Mouse (Mus musculus): ENCODE measurements around the gene Parva.

The Parva gene

DNA sequence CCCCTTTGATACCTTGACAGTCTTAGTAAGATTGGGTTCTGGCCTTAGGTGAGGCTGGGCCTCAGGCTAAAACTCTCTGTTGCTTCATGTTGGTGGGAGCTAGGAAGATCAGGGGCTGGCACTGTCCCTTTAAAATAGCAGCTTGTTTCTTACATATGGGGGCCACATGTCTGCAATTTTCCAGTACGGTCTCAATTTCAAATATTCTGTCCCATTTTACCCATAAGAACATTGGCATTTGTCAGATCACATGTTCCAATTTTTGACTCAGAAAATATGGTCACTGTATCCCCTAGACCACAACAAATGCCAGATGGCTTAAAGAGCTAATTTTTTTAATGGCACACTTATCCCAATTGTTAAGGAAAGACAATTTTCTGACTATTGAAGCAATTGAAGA lies 85.6 kb downstream of the Parva start:
- no peak for DNase-seq (ENCODE audit: low spot score in 2 of 2)

- no peak for DNase-seq (ENCODE audit: low spot score in 2 of 2)
Observed at GRCm38 (mm10) chr7:112514636-112515193, 87.4 kb downstream of the Parva start.

DNA sequence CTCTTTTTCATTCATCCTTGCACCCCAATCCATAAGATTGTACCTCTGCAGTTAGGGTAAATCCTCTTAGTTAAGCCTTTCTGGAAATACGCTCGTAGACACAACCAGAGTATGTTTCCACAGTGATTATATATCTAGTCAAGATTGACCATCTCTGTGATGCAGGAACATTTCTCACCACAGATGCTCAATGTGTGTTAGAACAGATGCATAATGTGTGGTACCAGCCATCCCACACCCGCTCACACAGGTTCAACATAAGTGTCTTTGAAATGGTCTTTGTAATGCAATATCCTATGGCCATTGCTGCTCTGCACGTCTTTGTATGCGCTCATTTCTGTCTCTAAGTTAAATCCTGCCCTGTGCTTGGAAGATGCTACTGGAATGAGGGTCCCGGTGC lies 98.2 kb downstream of the Parva start:
- no peak for DNase-seq (ENCODE audit: low spot score in 2 of 2)

- DNase-seq (ENCODE audit: low spot score in 2 of 2), result no peak
Observed at GRCm38 (mm10) chr7:112526226-112526625, 98.9 kb downstream of the Parva start.

- no peak for DNase-seq (ENCODE audit: low spot score in 2 of 2)
Observed at GRCm38 (mm10) chr7:112527230-112527629, 99.9 kb downstream of the Parva start.

DNA sequence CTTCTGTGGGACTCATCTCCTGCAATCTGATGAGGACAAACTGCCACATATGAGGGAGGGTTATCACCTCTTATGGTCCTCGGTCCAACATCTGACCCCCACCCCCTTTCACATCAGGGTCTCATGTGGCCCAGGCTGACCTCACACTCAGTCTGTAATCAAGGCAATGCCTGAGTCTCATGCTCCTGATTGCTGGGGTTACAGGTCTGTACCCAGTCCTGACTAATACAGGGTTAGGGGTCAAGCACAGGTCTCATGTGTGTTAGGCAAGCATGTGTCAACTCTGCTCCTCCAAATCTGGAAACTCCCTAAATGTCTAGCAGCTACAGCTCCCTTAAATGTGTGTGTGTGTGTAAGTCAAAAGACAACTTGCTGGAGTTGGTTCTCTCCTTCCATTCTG lies 100.8 kb downstream of the Parva start:
- no peak for DNase-seq (ENCODE audit: low spot score in 2 of 2)

DNA sequence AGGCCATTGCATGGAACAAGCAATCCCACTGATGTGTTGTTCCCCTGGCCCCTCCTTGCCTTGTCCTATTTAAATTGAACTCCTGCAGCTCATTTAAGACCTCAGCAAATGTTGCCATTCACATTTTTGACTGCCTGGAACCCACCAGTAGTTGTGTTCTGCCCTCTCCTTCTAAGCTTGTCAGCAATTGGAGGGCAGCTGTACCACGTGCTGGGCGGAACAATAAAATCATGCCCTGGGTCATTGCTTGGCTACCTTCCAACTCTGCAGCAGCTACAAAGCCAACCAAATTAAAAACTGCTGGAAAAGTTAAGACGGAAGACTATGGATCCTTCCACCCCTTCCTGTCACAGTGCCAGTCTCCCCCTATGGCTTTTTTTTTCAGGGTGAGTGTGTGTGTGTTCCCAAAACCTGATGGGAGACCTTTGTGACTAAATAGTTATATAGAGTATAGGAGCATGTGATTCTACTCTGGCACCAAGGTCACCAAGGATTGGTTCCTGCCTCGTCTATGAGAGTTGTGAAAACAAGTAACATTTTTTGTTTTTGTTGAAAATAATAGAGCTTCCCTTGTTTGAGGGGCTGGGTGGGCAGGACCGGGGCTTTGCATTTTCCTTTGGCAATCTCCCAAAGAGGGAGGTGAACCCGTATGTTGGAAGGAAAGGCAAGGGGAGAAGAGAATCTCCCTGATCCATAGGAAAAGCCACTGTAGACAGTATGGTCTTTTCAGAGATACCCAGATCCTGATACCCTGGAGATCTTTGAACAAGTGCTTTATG lies 101.5 kb downstream of the Parva start:
- DNase-seq (ENCODE audit: low spot score in 2 of 2), result no peak

GRCm38 (mm10) chr7:112530924-112531323 lies 103.6 kb downstream of the Parva start:
- no peak for DNase-seq (ENCODE audit: low spot score in 2 of 2)

- DNase-seq (ENCODE audit: low spot score in 2 of 2), result no peak
Observed at GRCm38 (mm10) chr7:112534148-112534547, 106.8 kb downstream of the Parva start.

- no peak for DNase-seq (ENCODE audit: low spot score in 2 of 2)
Observed at GRCm38 (mm10) chr7:112535408-112535921, 108.2 kb downstream of the Parva start.

- no peak for DNase-seq (ENCODE audit: low spot score in 2 of 2)
Observed at GRCm38 (mm10) chr7:112549136-112549535, 121.8 kb downstream of the Parva start.

DNA sequence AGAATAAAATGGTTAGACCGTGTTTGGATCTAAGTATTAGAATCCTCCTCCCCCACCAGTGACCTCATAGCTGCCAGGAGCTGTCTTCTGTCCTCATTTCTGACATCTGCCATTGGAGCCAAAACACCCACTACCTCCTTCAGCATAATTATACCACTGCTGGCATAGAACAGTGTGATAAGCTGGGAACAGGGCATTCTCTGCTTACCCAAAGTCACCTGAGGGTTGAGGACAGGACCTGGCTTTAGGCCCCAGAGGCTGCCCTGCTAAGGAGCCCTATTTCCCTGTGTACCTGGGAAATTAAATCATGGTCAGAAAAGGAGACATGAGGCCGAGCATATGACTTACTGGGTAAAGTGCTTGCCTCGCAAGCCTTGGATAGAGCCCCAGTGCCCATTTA lies 134.2 kb downstream of the Parva start:
- no peak for DNase-seq (ENCODE audit: low spot score in 2 of 2)

DNA sequence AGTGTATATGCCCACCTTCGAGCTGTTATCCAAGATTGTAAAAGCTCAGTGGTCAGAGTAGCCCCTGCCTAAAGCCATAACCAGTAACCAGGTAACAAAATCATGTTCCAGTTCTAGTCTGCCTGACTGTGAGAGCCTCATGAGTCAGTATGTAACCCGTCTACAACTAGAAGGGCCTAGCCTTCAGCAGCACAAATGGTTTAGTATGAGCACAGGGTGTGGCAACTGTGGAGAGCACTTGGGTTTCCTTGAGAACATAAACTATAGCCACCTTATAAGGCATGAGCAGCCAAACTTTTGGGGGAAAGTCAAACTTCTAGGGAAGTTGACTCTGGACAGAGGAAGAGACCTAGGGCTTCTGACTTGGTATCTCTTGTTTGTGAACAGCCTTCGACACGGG lies 139.7 kb downstream of the Parva start:
- no peak for DNase-seq (ENCODE audit: low spot score in 2 of 2)

DNA sequence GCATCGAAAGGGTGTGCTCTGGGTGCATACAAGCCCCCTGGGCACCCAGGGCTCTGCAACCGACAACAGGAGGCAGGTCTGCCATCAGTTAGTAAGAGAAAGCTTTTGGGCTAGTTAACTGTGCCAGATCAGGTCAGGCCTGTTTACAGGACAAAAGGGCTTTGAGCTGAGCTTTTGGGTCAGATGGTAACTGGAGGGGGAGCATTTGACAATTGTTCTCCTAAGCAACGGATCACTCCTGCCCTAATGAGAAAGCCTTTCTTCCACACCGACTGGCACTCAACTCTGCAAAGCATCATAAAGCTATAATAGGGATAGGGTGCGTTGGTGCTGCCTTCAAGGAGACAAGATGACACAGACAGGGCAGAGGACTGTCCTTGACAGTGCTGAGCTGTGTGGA lies 141.7 kb downstream of the Parva start:
- DNase-seq (ENCODE audit: low spot score in 2 of 2), result no peak

- no peak for DNase-seq (ENCODE audit: low spot score in 2 of 2)
Observed at GRCm38 (mm10) chr7:112581621-112582020, 154.3 kb downstream of the Parva start.

DNA sequence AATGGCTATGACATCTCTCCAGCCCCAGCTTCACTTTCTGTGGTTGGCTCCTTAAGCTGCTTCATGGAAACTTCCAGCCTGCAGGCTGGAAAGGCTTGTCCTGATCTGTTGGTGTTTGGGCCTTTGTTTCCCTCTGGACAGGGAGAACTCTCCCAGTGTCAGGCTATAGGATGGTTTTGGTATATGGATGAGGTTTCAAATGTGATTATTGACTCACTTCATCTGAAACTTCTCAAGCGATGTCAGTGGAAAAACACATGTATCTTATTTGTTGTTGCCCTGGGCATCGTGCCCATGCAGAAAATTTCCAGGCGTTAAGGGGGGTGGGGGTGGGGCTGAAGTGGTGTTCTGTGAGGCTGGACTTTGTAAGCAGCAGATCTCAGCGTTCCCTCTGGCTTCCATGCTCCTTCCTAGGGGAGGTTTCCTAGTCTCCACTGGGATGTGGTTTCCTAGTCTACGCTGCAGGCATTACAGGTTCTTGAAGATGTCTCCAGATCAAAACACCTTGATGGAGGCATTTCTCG lies 155.6 kb downstream of the Parva start:
- DNase-seq (ENCODE audit: low spot score in 2 of 2), result no peak

- no peak for DNase-seq (ENCODE audit: low spot score in 2 of 2)
Observed at GRCm38 (mm10) chr7:112587449-112587848, 160.1 kb downstream of the Parva start.

DNA sequence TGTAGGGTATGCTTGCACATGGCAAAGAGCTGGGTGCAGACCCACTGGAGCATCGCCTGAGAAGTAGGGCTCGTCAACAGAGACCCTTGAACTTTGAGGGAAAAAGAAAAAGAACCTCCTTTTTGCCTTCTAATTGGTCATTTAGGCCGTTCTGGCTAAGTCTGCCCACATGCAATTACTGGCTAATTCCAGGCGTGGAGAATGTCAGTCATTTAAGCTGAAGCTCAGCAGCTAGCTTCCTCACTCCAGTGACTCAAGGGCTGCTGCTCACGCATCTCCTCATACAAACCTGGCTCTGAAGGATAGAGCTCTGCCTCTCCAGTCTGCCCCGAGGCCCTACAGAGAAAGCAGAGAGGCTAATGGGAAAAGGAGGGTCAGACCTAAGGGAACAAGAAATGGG lies 162.2 kb downstream of the Parva start:
- DNase-seq (ENCODE audit: low spot score in 2 of 2), result no peak

DNA sequence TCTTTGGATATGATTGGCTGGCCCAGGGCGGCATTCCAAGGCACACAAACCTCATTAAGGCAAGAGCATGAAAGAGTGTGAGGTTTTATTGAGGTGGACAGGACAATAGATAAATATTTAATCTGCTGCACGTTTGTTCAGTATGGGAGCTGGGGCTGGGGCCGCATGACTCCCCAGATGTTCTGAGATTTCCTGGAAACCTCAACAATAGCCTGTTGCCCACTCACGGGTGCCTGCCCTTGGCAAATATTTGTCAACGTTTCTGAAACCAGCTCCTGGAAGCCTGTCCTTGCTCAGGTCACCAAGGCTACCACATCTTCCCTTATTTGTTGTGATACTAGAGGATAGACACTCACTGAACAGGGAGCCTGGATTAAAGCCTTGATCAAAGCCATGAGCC lies 166.3 kb downstream of the Parva start:
- DNase-seq (ENCODE audit: low spot score in 2 of 2), result no peak

DNA sequence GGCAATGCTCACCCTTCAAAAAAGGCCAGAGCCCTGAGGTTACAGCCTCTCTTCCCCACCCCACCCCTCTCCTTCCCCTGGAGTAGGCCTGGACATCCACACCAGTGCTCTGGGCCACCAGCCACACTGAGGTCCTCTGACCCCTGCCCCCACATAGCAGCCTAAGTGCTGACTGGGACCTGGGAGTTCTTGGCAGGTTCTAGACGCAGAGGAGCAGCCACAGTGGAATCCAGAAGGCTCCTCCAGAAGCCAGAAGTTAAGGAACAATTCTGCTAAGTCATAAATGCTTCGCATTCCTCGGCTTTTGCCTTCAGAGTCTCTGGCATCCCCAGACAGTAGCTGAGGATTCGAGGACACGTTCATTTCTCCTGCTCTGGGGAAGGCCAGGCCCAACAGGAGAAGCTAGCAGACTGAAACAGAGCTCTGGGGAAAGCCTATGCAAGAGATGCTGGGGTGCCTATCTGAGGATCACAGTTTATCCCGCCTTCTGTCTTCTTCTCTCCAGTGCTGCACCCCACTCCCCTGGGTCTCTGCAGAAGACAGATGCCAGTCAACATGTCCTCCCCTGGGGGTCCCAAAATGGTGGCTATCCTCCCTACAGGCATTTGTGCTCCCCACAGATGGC lies 168.0 kb downstream of the Parva start:
- DNase-seq (ENCODE audit: low spot score in 2 of 2), result no peak

DNA sequence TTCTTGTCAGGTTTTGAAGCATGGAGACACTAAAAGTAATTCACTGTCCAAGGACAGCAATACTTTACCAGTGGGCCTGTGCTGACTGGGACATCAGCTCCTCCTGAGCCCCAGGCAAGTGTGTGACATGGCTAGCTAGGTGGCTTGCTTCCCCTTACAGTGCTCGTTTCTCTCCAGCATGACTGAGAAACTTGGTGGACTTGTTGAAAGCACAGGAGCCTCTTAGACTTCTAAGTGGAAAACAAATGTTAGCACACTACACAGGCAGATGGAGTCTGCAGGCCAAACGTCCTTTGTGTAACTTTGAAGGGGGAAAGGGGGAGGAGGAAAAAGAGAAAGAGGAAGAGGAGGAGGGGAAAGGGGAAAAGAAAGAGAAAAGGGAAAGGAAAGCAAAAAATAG lies 172.3 kb downstream of the Parva start:
- DNase-seq (ENCODE audit: low spot score in 2 of 2), result no peak

GRCm38 (mm10) chr7:112600163-112600562 lies 172.9 kb downstream of the Parva start:
- DNase-seq (ENCODE audit: low spot score in 2 of 2), result no peak

DNA sequence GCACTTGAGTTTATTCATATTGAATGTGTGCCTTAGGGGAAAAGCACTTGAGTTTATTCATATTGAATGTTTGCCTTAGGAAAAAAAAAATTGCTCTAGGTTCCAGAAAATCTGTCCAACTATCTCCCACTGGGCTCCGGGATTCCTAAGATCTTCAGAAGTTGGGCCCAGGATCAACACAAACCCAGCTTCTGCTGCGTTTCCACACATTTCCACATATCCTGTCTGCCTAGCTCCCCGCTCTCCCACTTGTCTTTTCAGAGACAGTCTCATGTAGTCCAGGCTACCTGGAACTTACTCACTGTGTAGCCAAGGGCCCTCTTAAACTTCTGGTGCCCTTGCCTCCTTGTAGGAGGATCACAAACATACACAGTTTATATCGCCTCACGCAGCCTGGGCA lies 175.7 kb downstream of the Parva start:
- DNase-seq (ENCODE audit: low spot score in 2 of 2), result no peak
